Mouse (Mus musculus) embryo, embryonic 9.5 days (tissue): ENCODE results near the gene Ern1.
"Not testable (repeated sequence)": the region's sequence is repeated elsewhere in the genome, so short reads cannot be mapped to it uniquely, and the experiment has no call there.

Source experiments
- DNase-seq: peaks from one replicate; pipeline ENCODE4 v3.0.0-alpha.2; 2017; ENCODE audit errors: extremely low spot score

The Ern1 gene

DNA sequence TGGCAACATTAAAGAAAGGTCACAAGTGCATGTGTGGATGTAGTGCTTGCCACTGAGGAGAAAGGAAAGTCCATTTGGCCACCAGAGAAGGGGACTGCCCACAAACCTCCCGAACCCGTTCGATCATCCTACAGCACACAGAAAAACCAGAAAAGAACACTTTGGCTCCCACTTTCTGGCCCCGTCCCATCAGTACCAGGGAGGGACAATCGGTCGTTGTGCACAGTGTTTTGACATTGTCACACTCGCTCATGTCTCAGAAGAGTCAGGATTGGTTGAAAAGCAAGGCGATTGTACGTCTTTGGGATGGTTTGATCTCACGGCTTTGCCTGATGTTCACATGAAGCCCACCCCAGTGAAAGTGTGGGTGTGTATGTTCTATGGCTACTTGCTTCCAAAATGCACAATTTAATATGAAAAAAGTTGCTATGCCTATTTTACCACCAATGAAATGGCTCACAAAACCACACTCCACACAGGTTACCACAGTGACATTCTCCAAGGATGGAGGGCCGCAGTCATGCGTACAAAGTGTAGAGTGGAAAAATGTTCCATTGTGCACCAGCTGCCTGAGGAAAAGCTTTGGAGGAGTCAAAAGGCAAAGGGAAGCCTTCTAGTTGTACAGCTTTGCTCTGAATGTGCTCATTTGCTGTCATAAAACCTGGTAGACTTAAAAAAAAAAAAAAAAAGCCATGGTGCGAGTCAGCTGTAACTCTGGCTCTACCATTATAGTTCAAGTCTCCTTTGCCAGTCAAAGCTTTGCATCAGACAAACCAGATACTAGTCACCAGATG is 15.2 kb upstream of the Ern1 start:
- DNase-seq, result peak; percentile 55

DNA sequence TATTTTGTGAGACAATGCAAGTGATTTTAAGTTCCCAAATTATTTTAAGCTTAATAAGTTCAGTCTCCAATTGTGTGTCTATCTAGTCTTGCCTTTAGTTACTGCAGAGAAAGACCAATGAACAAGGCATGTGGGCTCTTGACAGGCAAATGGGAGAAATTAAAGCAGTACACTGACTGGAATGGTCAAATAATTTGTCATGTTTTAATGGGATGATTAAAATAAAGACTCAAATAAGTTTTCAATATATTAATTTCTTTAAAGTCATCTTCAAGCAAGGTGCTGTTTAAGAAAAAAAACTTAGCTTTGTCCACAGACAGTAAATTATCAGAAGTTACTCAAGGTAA is 14.5 kb upstream of the Ern1 start:
- DNase-seq, result no peak

DNA sequence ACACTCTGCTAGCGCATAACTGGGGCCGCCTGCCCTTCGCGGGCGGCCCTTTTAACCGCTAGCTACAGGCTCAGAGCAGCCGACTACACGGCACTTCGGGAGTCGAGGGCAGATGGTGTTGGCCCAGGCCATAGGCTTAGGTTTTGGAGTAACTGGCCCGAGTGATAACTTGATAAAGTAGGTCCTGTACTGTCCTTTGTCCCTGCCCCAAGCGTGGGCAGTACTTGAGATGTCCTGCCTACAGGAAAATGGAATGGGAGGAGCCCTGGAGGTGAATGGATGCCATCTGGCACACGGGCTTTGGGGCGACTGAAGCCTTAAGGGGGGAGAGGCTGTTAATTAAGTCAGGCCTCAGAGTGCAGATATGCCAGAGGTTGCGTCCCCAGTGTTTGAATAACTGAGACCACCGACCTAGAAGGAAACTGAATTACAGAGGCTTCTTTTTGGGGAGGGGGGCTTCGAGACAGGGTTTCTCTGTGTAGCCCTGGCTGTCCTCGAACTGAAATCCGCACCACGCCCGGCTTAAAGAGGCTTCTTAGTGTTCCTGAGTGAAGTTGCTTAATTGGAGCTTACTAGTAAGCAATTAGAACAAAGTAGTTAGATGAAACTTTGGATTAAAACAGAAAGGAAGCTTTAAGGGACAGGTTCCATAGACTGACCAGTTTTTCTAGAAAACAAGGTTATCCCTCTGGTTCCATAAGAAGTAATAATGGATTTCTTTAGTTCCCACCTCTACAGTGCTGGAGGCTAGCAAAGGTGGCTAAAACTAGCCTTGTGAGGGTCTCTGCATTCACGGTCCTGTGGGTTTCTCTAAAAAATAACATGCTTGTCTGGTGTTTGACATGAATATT is 13.9 kb upstream of the Ern1 start:
- peak; percentile 74 for DNase-seq

DNA sequence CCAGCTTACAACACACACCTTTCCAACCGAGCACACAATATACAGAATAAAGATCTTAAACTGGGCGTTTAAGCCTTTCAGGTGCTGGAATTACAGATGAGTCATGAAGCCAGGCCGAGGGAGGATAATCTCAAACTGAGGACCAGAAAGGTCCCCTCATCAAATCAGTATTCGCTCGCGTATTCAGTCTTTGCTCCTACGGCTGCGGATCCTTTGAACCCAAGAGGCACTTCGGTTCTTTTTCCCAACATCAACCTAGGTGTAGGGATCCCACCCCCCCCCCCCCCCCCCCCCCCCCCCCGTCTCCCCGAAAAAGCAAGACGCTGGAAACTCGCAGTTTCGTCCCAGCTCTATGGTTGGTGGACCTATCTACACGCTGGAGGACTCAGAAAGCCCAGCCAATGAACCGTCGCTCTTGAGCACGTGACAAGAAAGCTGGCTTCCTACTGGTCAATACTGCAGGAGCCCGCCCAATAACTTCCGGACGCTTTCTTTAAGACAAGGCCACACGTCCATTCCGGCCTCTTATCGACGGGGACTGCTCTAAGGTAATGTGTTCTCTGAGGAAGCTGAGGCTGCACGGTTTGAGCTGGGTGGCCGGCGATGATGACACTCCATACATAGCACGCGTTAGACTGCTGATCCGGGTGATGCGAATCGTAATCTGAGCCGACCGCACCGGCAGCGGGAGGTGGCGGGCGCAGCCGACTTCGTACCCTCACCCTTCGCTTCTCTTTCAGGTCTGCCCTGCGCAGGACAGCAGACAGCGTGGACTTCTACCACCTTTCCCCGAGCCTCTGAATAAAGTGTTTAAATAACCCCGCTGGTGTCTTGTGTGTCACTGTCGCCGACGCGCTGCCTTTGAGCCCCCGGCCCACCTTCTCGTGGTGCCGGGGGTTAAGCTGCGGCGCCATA is 13.0 kb upstream of the Ern1 start:
- peak; percentile 92 for DNase-seq

GRCm38 (mm10) chr11:106498739-106499379 is 11.2 kb upstream of the Ern1 start:
- no peak for DNase-seq

GRCm38 (mm10) chr11:106497926-106498325 is 10.3 kb upstream of the Ern1 start:
- no peak for DNase-seq

- not testable (repeated sequence) for DNase-seq
These were observed 9.4 kb upstream of the Ern1 start for GRCm38 (mm10) chr11:106497009-106497408.

DNA sequence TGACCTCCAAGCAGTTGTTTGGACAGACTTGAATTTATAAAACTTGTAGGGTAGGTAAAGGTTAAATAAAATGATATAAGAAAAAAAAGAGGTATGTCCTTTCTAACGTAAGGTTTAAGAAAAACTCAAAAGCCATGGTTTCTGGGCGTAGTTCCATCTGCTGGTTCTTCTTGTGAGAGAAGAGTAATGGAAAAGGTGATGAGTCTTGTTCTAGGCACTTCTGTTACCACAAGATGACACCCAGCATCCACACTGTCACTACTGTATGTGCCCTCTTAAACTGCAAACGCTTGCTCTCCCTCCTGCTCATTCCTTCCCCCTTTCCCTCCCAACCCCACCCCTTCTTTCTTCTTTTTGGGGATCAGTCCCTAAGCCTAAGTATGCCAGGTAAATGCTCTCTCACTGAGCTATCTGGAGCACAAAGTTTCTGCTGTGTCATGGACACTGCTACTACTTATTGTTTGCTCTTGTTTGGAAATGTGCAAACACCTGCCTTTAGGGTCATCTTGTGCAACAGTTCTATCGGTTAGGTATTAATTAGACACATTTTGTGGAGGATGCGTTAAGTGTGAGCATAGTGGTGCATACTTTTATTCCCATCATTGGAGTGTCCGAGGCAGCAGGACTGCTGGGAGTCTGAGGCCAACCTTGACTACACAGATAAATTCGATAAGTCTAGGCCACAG is 5.5 kb upstream of the Ern1 start:
- no peak for DNase-seq

GRCm38 (mm10) chr11:106491393-106491792 is 3.7 kb upstream of the Ern1 start:
- DNase-seq, result peak; percentile 63

GRCm38 (mm10) chr11:106490600-106490999 is 2.9 kb upstream of the Ern1 start:
- not testable (repeated sequence) for DNase-seq

DNA sequence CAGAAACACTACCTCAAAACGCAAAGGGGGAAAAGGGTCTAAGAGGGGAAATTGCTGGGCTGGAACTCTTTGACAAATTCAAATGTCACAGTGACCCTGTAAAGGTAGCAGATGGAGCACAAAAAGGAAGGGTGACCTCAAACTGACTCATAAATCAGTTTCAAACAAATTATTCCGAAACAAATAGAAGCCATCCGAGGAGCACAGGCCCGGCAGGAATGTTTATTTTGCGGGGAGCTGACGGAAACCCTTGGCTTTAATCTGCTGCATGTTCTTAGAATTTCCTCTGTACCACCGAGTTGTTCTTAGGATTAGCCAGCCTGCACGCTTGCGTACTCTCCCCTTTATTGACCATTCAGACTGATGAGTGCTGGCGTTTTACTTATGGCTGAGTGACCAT is 2.4 kb upstream of the Ern1 start:
- DNase-seq, result no peak

- DNase-seq, result no peak
These were observed 1.5 kb upstream of the Ern1 start for GRCm38 (mm10) chr11:106489036-106489693.

- DNase-seq, result no peak
These were observed 492 bp upstream of the Ern1 start for GRCm38 (mm10) chr11:106488126-106488561.

DNA sequence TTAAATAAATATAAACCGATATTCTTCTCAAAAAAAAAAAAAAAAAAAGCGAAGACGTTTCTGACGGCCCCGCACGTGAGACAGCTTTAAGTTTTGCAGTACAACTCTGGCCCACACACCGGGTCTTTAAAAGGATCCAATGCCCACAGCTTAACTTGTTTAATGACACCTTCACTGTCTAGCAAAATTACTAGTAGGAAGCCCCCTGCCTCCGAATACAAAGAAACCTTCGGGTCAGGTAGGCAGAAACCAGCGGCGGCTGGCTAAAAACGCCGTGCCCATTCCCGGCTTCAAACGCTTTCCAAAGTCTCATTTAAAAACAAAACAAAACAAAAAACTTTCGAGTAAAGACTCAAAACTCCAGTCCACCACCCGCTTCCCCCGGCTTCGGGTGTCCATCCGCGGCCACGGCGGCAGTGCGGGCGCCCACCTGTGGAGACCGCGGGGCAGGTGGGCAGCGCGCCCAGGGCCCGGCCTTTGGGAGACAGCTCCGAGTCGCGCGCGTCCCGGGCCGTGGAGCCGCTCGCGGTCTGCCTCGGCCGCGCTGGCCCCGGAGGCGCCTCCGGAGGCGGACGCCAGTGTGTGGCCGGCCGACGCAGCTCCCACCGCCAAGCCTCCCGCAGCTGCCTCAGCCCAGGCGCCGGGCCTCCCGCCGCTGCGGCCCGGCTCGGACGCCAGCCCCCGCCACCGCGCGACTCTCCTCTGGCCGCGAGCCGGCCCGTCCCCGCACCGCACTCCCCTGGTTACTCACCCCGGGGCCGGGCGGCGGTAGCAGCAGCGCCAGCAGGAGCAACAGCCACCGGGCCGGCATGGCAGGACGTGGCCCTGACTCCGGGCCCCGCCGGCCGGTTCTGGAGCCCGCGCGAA is 553 bp downstream of the Ern1 start:
- no peak for DNase-seq

- no peak for DNase-seq
These were observed 1.4 kb downstream of the Ern1 start for GRCm38 (mm10) chr11:106486042-106486865.

DNA sequence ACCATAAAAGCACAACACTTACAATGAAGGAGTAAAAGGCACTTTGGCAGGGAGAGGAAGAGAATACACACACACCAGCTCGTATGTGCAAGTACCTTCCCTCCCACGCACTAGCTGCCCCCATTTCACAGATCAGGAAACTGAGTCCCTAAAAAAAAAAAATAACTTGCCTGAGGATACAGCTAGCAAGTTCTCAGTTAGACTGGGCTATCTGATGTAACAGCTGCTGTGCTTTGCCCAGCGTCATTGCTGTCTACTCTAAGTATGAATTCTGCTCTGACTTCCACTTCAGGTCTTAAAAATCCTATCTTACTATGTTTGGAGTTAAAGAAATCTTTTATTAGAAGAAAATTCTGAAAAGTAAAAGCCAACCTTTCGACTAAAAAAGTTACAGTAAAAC is 2.0 kb downstream of the Ern1 start:
- DNase-seq, result no peak

DNA sequence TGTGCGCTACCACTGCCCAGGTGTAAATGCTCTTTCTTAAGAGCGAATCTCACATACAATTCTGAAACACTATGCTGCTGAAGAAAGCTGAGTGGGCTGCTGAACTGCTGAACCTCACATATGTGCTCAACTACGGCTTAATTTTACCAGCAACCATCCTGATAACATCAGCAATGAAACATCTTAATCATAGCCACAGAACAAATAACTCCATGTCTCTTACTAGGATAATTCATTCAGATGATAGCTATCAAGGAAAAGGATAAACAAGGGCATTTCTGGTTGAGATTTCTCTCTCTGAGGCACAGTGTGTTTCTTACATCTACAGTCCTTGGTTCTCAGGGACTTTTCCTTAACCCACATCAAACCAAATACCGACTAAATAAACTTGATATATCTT is 2.8 kb downstream of the Ern1 start:
- DNase-seq, result no peak

- DNase-seq, result no peak
These were observed 4.8 kb downstream of the Ern1 start for GRCm38 (mm10) chr11:106482867-106483266.
